Mouse (Mus musculus): ENCODE results near the gene Mrgprx2. TPM values are rescaled to one million over a fixed set of nuclear protein-coding genes. Genes with fewer than 3 reads are reported as not detected.
"Not testable (repeated sequence)": the region's sequence is repeated elsewhere in the genome, so short reads cannot be mapped to it uniquely, and the experiment has no call there.

The Mrgprx2 gene
- polyA plus RNA-seq (2016; fragmentation: Nextera tagmentation; extraction: Ambion mirVana): not detected in 2 replicates

DNA sequence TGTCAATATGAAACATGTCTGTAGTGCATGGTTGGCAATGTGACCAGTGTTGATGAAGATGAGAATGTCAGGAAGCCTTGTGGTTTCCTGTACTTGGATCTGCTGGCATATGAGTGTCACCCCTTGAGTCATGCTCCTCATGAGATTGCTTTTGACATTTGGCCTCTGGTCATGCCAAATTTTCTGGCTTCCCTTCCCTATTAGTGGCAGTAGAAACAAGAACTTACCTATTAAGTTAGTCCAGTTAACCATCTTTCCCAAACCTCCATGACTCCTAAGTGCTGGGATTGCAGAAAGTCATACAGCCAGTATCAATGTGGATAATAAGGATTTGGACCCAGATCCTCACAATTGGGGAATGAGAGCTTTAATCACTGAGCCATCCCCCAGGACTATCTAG is at the start of gene Mrgprx2:
Gene Mrgprx2 (minus strand): TSS at position 101 of the 400 bp plus-strand sequence.
- peaks cover 12% of the 10 kb centered on the region for H3K9me3 ChIP-seq (replicated peaks)
- ATAC-seq (ENCODE audit: insufficient number of reproducible peaks, low FRiP score): no peak

DNA sequence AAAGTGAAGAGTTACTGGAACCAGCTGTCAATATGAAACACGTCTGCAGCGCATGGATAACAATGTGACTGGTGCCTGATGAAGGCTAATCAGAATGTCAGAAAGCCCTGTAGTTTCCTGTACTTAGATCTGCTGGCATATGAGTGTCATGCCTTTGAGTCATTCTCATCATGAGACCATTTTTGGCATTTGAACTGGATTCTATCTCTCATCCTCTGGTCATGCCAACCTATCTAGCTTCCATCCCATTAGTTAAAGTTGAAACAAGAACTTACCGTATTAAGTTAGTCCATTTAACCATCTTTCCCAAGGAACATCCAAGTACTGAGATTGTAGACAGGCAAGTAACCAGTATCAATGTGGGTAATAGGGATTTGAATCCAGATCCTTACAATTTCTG is 42.9 kb downstream of the Mrgprx2 start, which contains the start of gene Mrgprb1:
Gene Mrgprb1 (minus strand): TSS at position 101 of the 400 bp plus-strand sequence.
- ATAC-seq (ENCODE audit: insufficient number of reproducible peaks, low FRiP score): no peak

More for the DNA sequence above, at the start of gene Mrgprx2:
- Histone ChIP-seq H3K4me2 (no peak within 1 kb of the TSS), H3K4me1 (replicated peaks) (no peaks in the 10 kb centered on the region), H3K4me3 (no peak within 1 kb of the TSS), H3K27me3 (replicated peaks) (no peaks in the 10 kb centered on the region), H3K36me3 (no peaks in the 10 kb centered on the region), H3K27ac (ENCODE audit: poor library complexity, severe bottlenecking) (no peak within 1 kb of the TSS), H3K9ac (no peak within 1 kb of the TSS)

DNA sequence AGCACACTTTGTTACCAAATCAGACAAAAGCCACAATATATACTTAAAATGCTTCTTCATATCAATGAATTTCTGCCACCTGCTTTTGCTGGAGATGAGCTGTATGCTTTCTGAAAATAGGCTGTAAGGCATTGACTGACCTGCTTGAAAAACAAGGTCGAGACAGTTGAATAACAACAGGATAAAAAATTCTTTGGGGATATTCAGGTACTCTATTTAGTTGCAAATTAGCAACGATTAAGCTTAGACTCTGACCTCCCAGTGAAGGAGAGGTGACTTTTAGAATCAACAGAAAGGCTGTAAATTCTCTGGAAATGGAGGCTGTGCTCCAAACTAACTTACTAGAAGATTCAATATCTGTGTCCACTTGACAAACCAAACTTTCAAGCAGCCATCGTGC is 62.5 kb downstream of the Mrgprx2 start:
- Histone ChIP-seq H3K9ac (no peak overlapping the region), H3K27me3 (replicated peaks) (no peaks in the 10 kb centered on the region), H3K9me3 (replicated peaks) (peaks cover 20% of the 10 kb centered on the region), H3K4me2 (no peak overlapping the region), H3K4me3 (no peak overlapping the region), H3K4me1 (replicated peaks) (no peaks in the 10 kb centered on the region), H3K36me3 (no peaks in the 10 kb centered on the region), H3K27ac (ENCODE audit: poor library complexity, severe bottlenecking) (no peak overlapping the region)
- no peak for ATAC-seq (ENCODE audit: insufficient number of reproducible peaks, low FRiP score)
- WGBS: 44% methylated on average over 3 of the region's 3 CpGs

More for the DNA sequence above, 42.9 kb downstream of the Mrgprx2 start, which contains the start of gene Mrgprb1:
- no peaks in the 10 kb centered on the region for H3K4me1 ChIP-seq (replicated peaks)
- H3K27ac ChIP-seq (ENCODE audit: poor library complexity, severe bottlenecking): no peak within 1 kb of the TSS
- H3K9me3 ChIP-seq (replicated peaks): peaks cover 17% of the 10 kb centered on the region
- 71% methylated on average over 3 of the region's 3 CpGs for WGBS
- H3K4me2 ChIP-seq: no peak within 1 kb of the TSS
- H3K27me3 ChIP-seq (replicated peaks): no peaks in the 10 kb centered on the region
- H3K36me3 ChIP-seq: no peaks in the 10 kb centered on the region
- no peak within 1 kb of the TSS for H3K9ac ChIP-seq
- no peak within 1 kb of the TSS for H3K4me3 ChIP-seq

DNA sequence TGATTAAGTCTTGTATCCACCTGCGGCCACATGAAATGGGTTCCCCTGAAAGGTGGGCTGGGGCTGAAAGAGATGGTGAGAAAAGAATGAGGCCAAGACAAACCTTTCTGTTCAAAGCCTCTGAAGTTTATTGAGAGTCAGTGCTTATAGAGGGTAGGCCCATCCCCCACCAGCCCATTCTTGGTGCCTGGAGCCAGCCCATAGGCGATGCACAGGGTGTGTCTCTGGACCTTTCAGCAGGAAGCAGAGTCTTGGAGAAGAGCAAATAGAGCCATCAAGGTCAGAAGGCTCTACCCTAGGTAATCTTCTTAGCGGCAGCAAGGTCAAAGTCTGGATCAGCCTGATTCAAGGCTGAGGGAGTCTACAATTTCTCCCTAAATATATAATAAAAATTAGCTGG is 63.2 kb downstream of the Mrgprx2 start:
- 70% methylated on average over 3 of the region's 3 CpGs for WGBS
- not testable (repeated sequence) for H3K9ac ChIP-seq; H3K36me3 ChIP-seq; H3K4me1 ChIP-seq (replicated peaks); H3K27me3 ChIP-seq (replicated peaks); H3K4me3 ChIP-seq; H3K27ac ChIP-seq (ENCODE audit: poor library complexity, severe bottlenecking); ATAC-seq (ENCODE audit: insufficient number of reproducible peaks, low FRiP score); H3K4me2 ChIP-seq
- H3K9me3 ChIP-seq (replicated peaks): peaks cover 20% of the 10 kb centered on the region

Other genes with a start within 250 kb of the Mrgprx2 start
- not detected in 2 replicates for gene Mrgprb8, start 110.8 kb downstream of the Mrgprx2 start, polyA plus RNA-seq (2016; fragmentation: Nextera tagmentation; extraction: Ambion mirVana)
- gene Mrgprb1, start 43.0 kb downstream of the Mrgprx2 start, polyA plus RNA-seq (2016; fragmentation: Nextera tagmentation; extraction: Ambion mirVana): not detected in 2 replicates
- not detected in 2 replicates for gene Mrgprb2, start 58.8 kb upstream of the Mrgprx2 start, polyA plus RNA-seq (2016; fragmentation: Nextera tagmentation; extraction: Ambion mirVana)
- gene Mrgprb3, start 144.5 kb upstream of the Mrgprx2 start, polyA plus RNA-seq (2016; fragmentation: Nextera tagmentation; extraction: Ambion mirVana): not detected in 2 replicates